Mouse (Mus musculus): ENCODE measurements around the gene Nt5dc1.

GRCm38 (mm10) chr10:34368138-34368537 lies 50.2 kb downstream of the Nt5dc1 start:
- no peak for TF ChIP-seq POLR2A (IDR thresholded peaks at IDR 0.05; ENCODE audit: insufficient read length, low read depth)
- no peak for TF ChIP-seq TCF12 (IDR thresholded peaks at IDR 0.05; ENCODE audit: insufficient read depth, poor library complexity, severe bottlenecking)
- no peak for TF ChIP-seq CEBPB (IDR thresholded peaks at IDR 0.05; ENCODE audit: insufficient read depth, poor library complexity, severe bottlenecking)
- TF ChIP-seq POLR2AphosphoS2 (IDR thresholded peaks at IDR 0.05; ENCODE audit: insufficient read length, low read depth), result no peak
- TF ChIP-seq MAX (IDR thresholded peaks at IDR 0.05; ENCODE audit: low read depth), result no peak
- no peak for TF ChIP-seq MYOD1 (IDR thresholded peaks at IDR 0.05; ENCODE audit: control insufficient read depth in 1 of 3, insufficient read length in 2 of 3, low read depth in 2 of 3)
- no peak for TF ChIP-seq USF1 (IDR thresholded peaks at IDR 0.05; ENCODE audit: low read depth)
- no peak for TF ChIP-seq SRF (IDR thresholded peaks at IDR 0.05; ENCODE audit: control insufficient read depth, insufficient read length, low read depth)
- no peak for TF ChIP-seq E2F4 (IDR thresholded peaks at IDR 0.05; ENCODE audit: insufficient read depth)
